Comparison of ENCODE assay signal across 8 mouse cellular contexts in the genomic region with DNA sequence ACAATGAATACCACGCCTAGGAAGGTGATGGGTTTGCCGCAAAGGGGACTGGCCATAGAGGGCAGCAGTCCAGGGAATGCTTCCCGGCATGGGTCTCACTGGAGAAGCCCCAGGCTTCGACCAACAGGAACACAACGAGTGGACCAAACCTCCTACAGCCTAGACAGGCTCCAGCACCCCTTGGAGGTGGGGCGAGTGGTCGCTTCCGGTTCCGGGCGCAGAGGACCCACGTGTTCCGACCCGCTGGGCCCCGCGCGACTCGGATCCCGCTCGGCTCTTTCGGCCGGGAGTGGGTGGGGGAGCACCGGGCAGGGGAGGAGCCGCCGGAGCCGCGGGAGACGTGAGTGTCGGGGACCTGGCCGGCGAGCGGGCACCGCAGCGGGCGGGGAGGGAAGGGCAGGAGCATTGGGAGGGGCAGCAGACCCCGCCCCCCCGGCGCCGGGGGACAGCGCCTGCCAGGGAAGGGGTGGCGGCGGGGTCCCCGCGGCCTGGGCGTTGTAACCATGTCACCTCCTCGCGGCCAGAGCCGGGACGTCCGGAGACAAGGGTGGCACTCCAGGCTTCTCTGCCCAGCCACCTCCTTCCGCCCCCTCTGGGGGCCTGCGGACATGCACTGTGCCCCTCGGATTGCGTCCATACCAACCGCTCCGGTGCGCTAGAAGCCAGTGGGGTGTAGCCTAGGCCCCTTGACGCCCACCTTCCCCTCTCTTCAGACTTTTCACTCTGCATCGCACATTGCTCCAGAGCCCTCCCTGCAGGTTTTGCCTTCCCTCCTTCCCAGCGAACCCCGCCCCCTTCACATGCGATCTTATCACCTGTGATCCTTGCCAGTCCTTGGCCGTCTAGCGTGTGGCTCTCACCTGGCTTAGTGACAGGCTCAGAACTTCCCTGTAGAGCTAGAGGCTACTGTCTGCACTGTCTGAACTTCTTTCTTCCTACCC. TPM values are rescaled to one million over a fixed set of nuclear protein-coding genes. Genes with fewer than 3 reads are reported as not detected.
DNase-seq lines count a peak whose midpoint lies in the region; ATAC-seq and TF ChIP-seq lines count a peak whose summit lies in the region.

A gene (plus strand): TSS at position 219 of the 941 bp plus-strand sequence.

- H3ac ChIP-seq in myocyte (ENCODE audit: control insufficient read depth, insufficient read length) = peak within 1 kb of the TSS; percentile 53

- peaks cover 16% of the 10 kb centered on the region for H3K79me2 ChIP-seq in myocyte (ENCODE audit: control insufficient read depth, insufficient read depth)

- H3K4me1 ChIP-seq in heart, embryonic 13.5 days = peaks cover 24% of the 10 kb centered on the region
- H3K4me1 ChIP-seq in kidney, postnatal 0 days (replicated peaks; ENCODE audit: insufficient read depth, low read length) = no peaks in the 10 kb centered on the region
- peaks cover 7% of the 10 kb centered on the region for H3K4me1 ChIP-seq in liver, embryonic 11.5 days (replicated peaks; ENCODE audit: control insufficient read depth, insufficient read depth, low read length)

- no peaks in the 10 kb centered on the region for H3K27me3 ChIP-seq in heart, embryonic 13.5 days (replicated peaks)
- H3K27me3 ChIP-seq in kidney, postnatal 0 days (ENCODE audit: insufficient read depth, low read length) = no peaks in the 10 kb centered on the region
- H3K27me3 ChIP-seq in liver, embryonic 11.5 days (replicated peaks; ENCODE audit: control insufficient read depth, insufficient read depth, low read length) = no peaks in the 10 kb centered on the region
- H3K27me3 ChIP-seq in myocyte (ENCODE audit: control insufficient read depth, insufficient read depth, insufficient read length) = no peaks in the 10 kb centered on the region

- H3K4me2 ChIP-seq in heart, embryonic 13.5 days = peak within 1 kb of the TSS; percentile 92
- H3K4me2 ChIP-seq in kidney, postnatal 0 days (ENCODE audit: low read length) = peak within 1 kb of the TSS; percentile 86
- peak within 1 kb of the TSS; percentile 90 for H3K4me2 ChIP-seq in liver, embryonic 11.5 days
- peak within 1 kb of the TSS; percentile 90 for H3K4me2 ChIP-seq in myocyte (ENCODE audit: low read depth)

- H3K4me3 ChIP-seq in heart, embryonic 13.5 days = peak within 1 kb of the TSS; percentile 84
- H3K4me3 ChIP-seq in kidney, postnatal 0 days (replicated peaks; ENCODE audit: low read depth, low read length) = peak within 1 kb of the TSS; percentile 80
- H3K4me3 ChIP-seq in liver, embryonic 11.5 days (ENCODE audit: low read depth, low read length) = peak within 1 kb of the TSS; percentile 73
- H3K4me3 ChIP-seq in myocyte = peak within 1 kb of the TSS; percentile 53

- H3K9me3 ChIP-seq in heart, embryonic 13.5 days = no peaks in the 10 kb centered on the region
- H3K9me3 ChIP-seq in kidney, postnatal 0 days (replicated peaks; ENCODE audit: low read length) = no peaks in the 10 kb centered on the region
- H3K9me3 ChIP-seq in liver, embryonic 11.5 days (ENCODE audit: control insufficient read depth, low read length) = no peaks in the 10 kb centered on the region

- peak; percentile 75 for DNase-seq in CD4-positive, CD25-positive, alpha-beta regulatory T cell, adult 2 months (ENCODE audit: low read depth, low spot score)
- peak; percentile 95 for DNase-seq in brain, embryonic 14.5 days (ENCODE audit: low read depth)
- DNase-seq in fat pad, adult 2 months (ENCODE audit: extremely low read depth, low read depth, low spot score) = peak; percentile 26
- peak; percentile 96 for DNase-seq in kidney, postnatal 0 days (ENCODE audit: low spot score)
- peak; percentile 85 for DNase-seq in liver, embryonic 11.5 days (ENCODE audit: low spot score)
- peak; percentile 68 to 82 for DNase-seq in spleen, postnatal 4 days (ENCODE audit: low spot score in 2 of 2)

- peak; percentile 61 for TF ChIP-seq POLR2A in brain, embryonic 14.5 days (IDR thresholded peaks at IDR 0.05; ENCODE audit: borderline replicate concordance, extremely low read depth, insufficient read depth, insufficient read length, poor library complexity, severe bottlenecking)
- peak; percentile 48 for TF ChIP-seq POLR2A in myocyte (IDR thresholded peaks at IDR 0.05; ENCODE audit: insufficient read length, low read depth)

- peak; percentile 94 for ATAC-seq in heart, embryonic 13.5 days (ENCODE audit: extremely low read depth, insufficient number of reproducible peaks, low FRiP score, low TSS enrichment)
- ATAC-seq in kidney, postnatal 0 days (replicated peaks; ENCODE audit: low FRiP score, low read depth) = peak; percentile 99
- peak; percentile 90 for ATAC-seq in liver, embryonic 11.5 days (replicated peaks; ENCODE audit: low FRiP score)

- peak; percentile 29; the same call in 1 of the 2 replicates for TF ChIP-seq CTCF in brain, embryonic 14.5 days (IDR thresholded peaks at IDR 0.05; ENCODE audit: borderline replicate concordance, extremely low read depth, insufficient read depth, insufficient read length)
- TF ChIP-seq CTCF in kidney, postnatal 0 days (IDR thresholded peaks at IDR 0.05; ENCODE audit: low read depth) = peak; percentile 64

- WGBS in heart, embryonic 13.5 days = under 1% methylated on average over 61 of the region's 63 CpGs
- under 1% methylated on average over 42 of the region's 63 CpGs for WGBS in kidney, postnatal 0 days
- 0% methylated on average over 61 of the region's 63 CpGs for WGBS in liver, embryonic 11.5 days

- peak within 1 kb of the TSS; percentile 77 for H3K27ac ChIP-seq in heart, embryonic 13.5 days (replicated peaks)
- H3K27ac ChIP-seq in kidney, postnatal 0 days = peak within 1 kb of the TSS; percentile 85
- H3K27ac ChIP-seq in liver, embryonic 11.5 days (ENCODE audit: low read depth, low read length) = no peak within 1 kb of the TSS

- H3K36me3 ChIP-seq in heart, embryonic 13.5 days = 0 out of 2 replicates have a peak, but pooled peaks cover 3% of the 10 kb centered on the region
- no peaks in the 10 kb centered on the region for H3K36me3 ChIP-seq in kidney, postnatal 0 days (ENCODE audit: insufficient read depth, low read length)
- no peaks in the 10 kb centered on the region; the same call in 1 of the 2 replicates for H3K36me3 ChIP-seq in liver, embryonic 11.5 days (ENCODE audit: control insufficient read depth, insufficient read depth, low read length)
- no peaks in the 10 kb centered on the region for H3K36me3 ChIP-seq in myocyte (ENCODE audit: control insufficient read depth, insufficient read depth)

- H3K9ac ChIP-seq in heart, embryonic 13.5 days = peak within 1 kb of the TSS; percentile 90
- peak within 1 kb of the TSS; percentile 85 for H3K9ac ChIP-seq in kidney, postnatal 0 days (ENCODE audit: low read depth, low read length)
- peak within 1 kb of the TSS; percentile 68 for H3K9ac ChIP-seq in liver, embryonic 11.5 days (ENCODE audit: low read depth, low read length)

TF ChIP-seq in myocyte, 11 proteins besides CTCF, POLR2A, EP300 and RAD21:
- peak; percentile 75 for TF ChIP-seq POLR2AphosphoS2 (IDR thresholded peaks at IDR 0.05; ENCODE audit: insufficient read length, low read depth)
- TF ChIP-seq USF1 (IDR thresholded peaks at IDR 0.05; ENCODE audit: low read depth) = peak; percentile 78
- no peak for TF ChIP-seq MYOD1 (IDR thresholded peaks at IDR 0.05; ENCODE audit: control insufficient read depth in 1 of 3, insufficient read length in 2 of 3, low read depth in 2 of 3)
- no peak for TF ChIP-seq TCF12 (IDR thresholded peaks at IDR 0.05; ENCODE audit: insufficient read depth, poor library complexity, severe bottlenecking)

RNA-seq across cellular contexts. Expression of the gene that starts here (rescaled TPM):
- 6.7 and 9.4 TPM in 2 replicates for polyA plus RNA-seq in brain, embryonic 14.5 days (2012; rRNA removed)
- 3.7 and 3.8 TPM in 2 replicates for polyA plus RNA-seq in heart, embryonic 13.5 days (2015; fragmentation: Nextera tagmentation; extraction: Ambion mirVana)
- 3.9 and 4.3 TPM in 2 replicates for polyA plus RNA-seq in kidney, postnatal 0 days (2015; fragmentation: Nextera tagmentation; extraction: Ambion mirVana)
- 3.4 and 4.4 TPM in 2 replicates for polyA plus RNA-seq in liver, embryonic 11.5 days (2014; fragmentation: Nextera tagmentation; extraction: Ambion mirVana)
- 2.4 TPM for polyA plus RNA-seq in myocyte (2012; fragmentation: generic; extraction: Trizol)

Comparison
In these comparisons a context has a peak if more than half of its experiments do, and no peak if none do; other contexts are left out.
1. DNase-seq: peak in every context shown above with its lines; median percentile 96 in kidney, postnatal 0 days; 95 in brain, embryonic 14.5 days; 85 in liver, embryonic 11.5 days; 75 in CD4-positive, CD25-positive, alpha-beta regulatory T cell, adult 2 months; 75 in spleen, postnatal 4 days; 26 in fat pad, adult 2 months.